Mouse (Mus musculus): ENCODE data around the gene Lpin3.

- TF ChIP-seq CTCF (IDR thresholded peaks at IDR 0.05; ENCODE audit: insufficient read depth, low read length) (no peak), POLR2A (IDR thresholded peaks at IDR 0.05; ENCODE audit: borderline replicate concordance, extremely low read depth, low read depth, low read length) (no peak)
Measured at GRCm38 (mm10) chr2:160854687-160855086, 25.8 kb upstream of the Lpin3 start.
